Mouse (Mus musculus) forebrain, embryonic 11.5 days (tissue): ENCODE data around the gene Exoc3l4. TPM values are rescaled to one million over a fixed set of nuclear protein-coding genes. Genes with fewer than 3 reads are reported as not detected.

ENCODE experiments used
- ATAC-seq: fragments of 200-750 bp; cut with Nextera tagmentation; replicated peaks from 2 replicates; pipeline ENCODE4 v1.8.0; 2017; ENCODE audit warnings: moderate TSS enrichment; ENCODE audit not compliant: low FRiP score
- DNase-seq: peaks from one replicate; pipeline ENCODE4 v3.0.0-alpha.2; 2017; ENCODE audit warnings: low spot score
- H3K27ac ChIP-seq: fragments of 300-500 bp; sonication (generic); 2 replicates; pipeline ENCODE4 v1.5.1; 2014; ENCODE audit warnings: low read depth, low read length
- H3K27me3 ChIP-seq: fragments of 300-500 bp; sonication (generic); 2 replicates; pipeline ENCODE4 v1.6.1; 2014; ENCODE audit warnings: mild to moderate bottlenecking, low read length, mixed read lengths; ENCODE audit not compliant: control insufficient read depth, insufficient read depth
- H3K36me3 ChIP-seq: fragments of 300-500 bp; sonication (generic); 2 replicates; pipeline ENCODE4 v1.6.1; 2014; ENCODE audit warnings: mild to moderate bottlenecking, low read length, moderate library complexity, mixed read lengths; ENCODE audit not compliant: control insufficient read depth, insufficient read depth
- H3K4me1 ChIP-seq: fragments of 300-500 bp; sonication (generic); replicated peaks from 2 replicates; pipeline ENCODE4 v1.6.1; 2014; ENCODE audit warnings: low read length, mixed read lengths; ENCODE audit not compliant: control insufficient read depth, insufficient read depth
- H3K4me2 ChIP-seq: fragments of 300-500 bp; sonication (generic); 2 replicates; pipeline ENCODE4 v1.6.1; 2014; ENCODE audit warnings: low read depth, mild to moderate bottlenecking, low read length, moderate library complexity, mixed read lengths; ENCODE audit not compliant: severe bottlenecking
- H3K4me3 ChIP-seq: fragments of 300-500 bp; sonication (generic); 2 replicates; pipeline ENCODE4 v1.5.1; 2014; ENCODE audit warnings: low read depth, low read length
- H3K9ac ChIP-seq: fragments of 300-500 bp; sonication (generic); 2 replicates; pipeline ENCODE4 v1.6.1; 2014; ENCODE audit warnings: low read length
- H3K9me3 ChIP-seq: fragments of 300-500 bp; sonication (generic); 2 replicates; pipeline ENCODE4 v1.6.1; 2016; ENCODE audit warnings: low read length, mixed read lengths; ENCODE audit not compliant: control insufficient read depth
- WGBS: fragments of 180-500 bp; shearing (Covaris S2); extraction: QIAGEN DNeasy Blood & Tissue Kit; methylation state at CpG from one replicate; pipeline ENCODE4 v1.1.7; 2014; 5-methylcytosine and 5-hydroxymethylcytosine counted together
- polyA plus RNA-seq: library from polyadenylated mRNA; unstranded; fragments of >200 nt; fragmentation: Nextera tagmentation; extraction: Ambion mirVana; gene quantifications from 2 replicates; pipeline ENCODE4 v1.2.1, GENCODE M21; 2014

The Exoc3l4 gene
- polyA plus RNA-seq, 1 experiment from 2014 or later, result 3.3 TPM

- DNase-seq, result no peak
- H3K9ac ChIP-seq, result no peak overlapping the region
- H3K36me3 ChIP-seq, result no peaks in the 10 kb centered on the region
- H3K9me3 ChIP-seq, result no peaks in the 10 kb centered on the region
- 88% methylated on average over 5 of the region's 5 CpGs for WGBS
- H3K4me1 ChIP-seq, result peaks cover 11% of the 10 kb centered on the region; the same call in 1 of the 2 replicates
- H3K4me3 ChIP-seq, result no peak overlapping the region
- H3K4me2 ChIP-seq, result no peak overlapping the region
- H3K27ac ChIP-seq, result no peak overlapping the region
- no peak for ATAC-seq
- H3K27me3 ChIP-seq, result peaks cover 35% of the 10 kb centered on the region
Measured at GRCm38 (mm10) chr12:111419918-111420317, 3.1 kb downstream of the Exoc3l4 start.

GRCm38 (mm10) chr12:111420946-111421709 lies 4.3 kb downstream of the Exoc3l4 start:
- Histone ChIP-seq H3K4me1 (peaks cover 11% of the 10 kb centered on the region; the same call in 1 of the 2 replicates), H3K27me3 (peaks cover 46% of the 10 kb centered on the region), H3K36me3 (no peaks in the 10 kb centered on the region), H3K27ac (no peak overlapping the region), H3K4me3 (no peak overlapping the region), H3K4me2 (no peak overlapping the region), H3K9me3 (no peaks in the 10 kb centered on the region), H3K9ac (no peak overlapping the region)
- ATAC-seq (no peak), DNase-seq (no peak)
- 51% methylated on average over 7 of the region's 7 CpGs for WGBS

- DNase-seq, result no peak
- Histone ChIP-seq H3K36me3 (no peaks in the 10 kb centered on the region), H3K27ac (no peak overlapping the region), H3K4me2 (no peak overlapping the region), H3K27me3 (peaks cover 50% of the 10 kb centered on the region), H3K4me3 (no peak overlapping the region), H3K4me1 (peaks cover 2% of the 10 kb centered on the region; the same call in 1 of the 2 replicates), H3K9ac (no peak overlapping the region), H3K9me3 (no peaks in the 10 kb centered on the region)
- ATAC-seq, result no peak
- WGBS, result 39% methylated on average over 5 of the region's 5 CpGs
Measured at GRCm38 (mm10) chr12:111422852-111423251, 6.0 kb downstream of the Exoc3l4 start.

GRCm38 (mm10) chr12:111423570-111424129 lies 6.8 kb downstream of the Exoc3l4 start:
- DNase-seq, result no peak
- Histone ChIP-seq H3K4me3 (peak overlapping the region; percentile 8), H3K27ac (no peak overlapping the region), H3K4me2 (peak overlapping the region; percentile 20), H3K9me3 (no peaks in the 10 kb centered on the region), H3K27me3 (peaks cover 57% of the 10 kb centered on the region), H3K36me3 (no peaks in the 10 kb centered on the region), H3K4me1 (peaks cover 4% of the 10 kb centered on the region), H3K9ac (no peak overlapping the region)
- no peak for ATAC-seq
- 1% methylated on average over 43 of the region's 43 CpGs for WGBS

- 21% methylated on average over 9 of the region's 9 CpGs for WGBS
Measured at GRCm38 (mm10) chr12:111424547-111424946, 7.7 kb downstream of the Exoc3l4 start.

GRCm38 (mm10) chr12:111425258-111425657 lies 8.4 kb downstream of the Exoc3l4 start:
- no peaks in the 10 kb centered on the region for H3K36me3 ChIP-seq
- no peak overlapping the region for H3K27ac ChIP-seq
- H3K9me3 ChIP-seq, result no peaks in the 10 kb centered on the region
- H3K4me1 ChIP-seq, result peaks cover 13% of the 10 kb centered on the region
- no peak overlapping the region for H3K4me3 ChIP-seq
- peaks cover 73% of the 10 kb centered on the region for H3K27me3 ChIP-seq
- no peak overlapping the region for H3K9ac ChIP-seq
- ATAC-seq, result peak; percentile 49; the same call in 1 of the 2 replicates
- DNase-seq, result peak; percentile 91
- 4% methylated on average over 15 of the region's 15 CpGs for WGBS
- H3K4me2 ChIP-seq, result 0 out of 2 replicates have a peak overlapping the region, but pooled peaks have one; percentile 11

More at GRCm38 (mm10) chr12:111424547-111424946, 7.7 kb downstream of the Exoc3l4 start:
- ATAC-seq (no peak), DNase-seq (no peak)
- Histone ChIP-seq H3K4me2 (no peak overlapping the region), H3K27me3 (peaks cover 66% of the 10 kb centered on the region), H3K9me3 (no peaks in the 10 kb centered on the region), H3K4me3 (no peak overlapping the region), H3K9ac (no peak overlapping the region), H3K36me3 (no peaks in the 10 kb centered on the region), H3K27ac (no peak overlapping the region), H3K4me1 (peaks cover 11% of the 10 kb centered on the region)

GRCm38 (mm10) chr12:111425789-111426460 lies 9.1 kb downstream of the Exoc3l4 start:
- peak; percentile 42; the same call in 1 of the 2 replicates for ATAC-seq

GRCm38 (mm10) chr12:111427438-111428113 lies 10.8 kb downstream of the Exoc3l4 start:
- H3K4me2 ChIP-seq, result no peak overlapping the region
- H3K36me3 ChIP-seq, result no peaks in the 10 kb centered on the region
- 54% methylated on average over 12 of the region's 12 CpGs for WGBS
- no peak overlapping the region for H3K27ac ChIP-seq
- peaks cover 16% of the 10 kb centered on the region for H3K4me1 ChIP-seq
- H3K9ac ChIP-seq, result no peak overlapping the region
- no peak for DNase-seq
- no peak for ATAC-seq
- H3K27me3 ChIP-seq, result peaks cover 80% of the 10 kb centered on the region
- no peaks in the 10 kb centered on the region for H3K9me3 ChIP-seq
- H3K4me3 ChIP-seq, result no peak overlapping the region

More at GRCm38 (mm10) chr12:111425789-111426460, 9.1 kb downstream of the Exoc3l4 start:
- Histone ChIP-seq H3K27me3 (peaks cover 80% of the 10 kb centered on the region), H3K27ac (no peak overlapping the region), H3K4me3 (no peak overlapping the region), H3K36me3 (no peaks in the 10 kb centered on the region), H3K9ac (no peak overlapping the region), H3K4me2 (no peak overlapping the region), H3K9me3 (no peaks in the 10 kb centered on the region), H3K4me1 (peaks cover 16% of the 10 kb centered on the region)
- DNase-seq, result peak; percentile 94
- WGBS, result 19% methylated on average over 29 of the region's 29 CpGs
